18 mouse cellular contexts compared by ENCODE assay signal in the genomic region with DNA sequence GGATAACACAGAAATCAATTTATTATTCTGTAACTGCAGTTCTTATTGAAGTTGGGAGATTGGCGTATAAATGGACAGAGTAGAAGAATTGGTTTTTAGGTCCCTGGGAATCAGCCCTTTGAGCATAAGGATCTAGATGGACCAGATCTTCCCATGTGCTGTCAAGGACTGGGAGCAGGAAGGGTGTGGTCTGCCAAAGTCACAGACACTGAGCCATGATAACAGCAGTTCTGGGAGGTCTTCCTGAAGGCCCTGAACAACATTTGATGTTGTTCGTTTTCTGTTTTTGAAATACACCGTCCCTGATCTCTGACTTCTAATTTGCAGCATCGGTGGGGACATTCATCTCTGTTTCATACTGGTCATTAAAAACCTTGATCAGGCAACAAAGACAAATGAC.
DNase-seq lines count a peak whose midpoint lies in the region; ATAC-seq and TF ChIP-seq lines count a peak whose summit lies in the region.
"Had no signal": no experiment of that assay in that cellular context is flagged by ENCODE, and none has a peak within 500 bp of the region (broad histone marks: within the 10 kb centered on the region; RNA-seq: fewer than 3 reads in every experiment).

No protein-coding gene starts in this region.

- H3K27ac ChIP-seq in intestine, embryonic 15.5 days, result no peak overlapping the region
- no peak overlapping the region for H3K27ac ChIP-seq in intestine, postnatal 0 days (ENCODE audit: low read depth, low read length)
- H3K27ac ChIP-seq in liver, embryonic 16.5 days (ENCODE audit: low read length), result peak overlapping the region; percentile 68
- H3K27ac ChIP-seq: kidney, postnatal 0 days; layer of hippocampus, adult 2 months; left cerebral cortex, adult 2 months; limb, embryonic 13.5 days had no signal

- no peak overlapping the region for H3K9ac ChIP-seq in intestine, embryonic 15.5 days
- H3K9ac ChIP-seq in intestine, postnatal 0 days (ENCODE audit: low read depth, low read length), result no peak overlapping the region
- 0 out of 2 replicates have a peak overlapping the region, but pooled peaks have one; percentile 17 for H3K9ac ChIP-seq in liver, embryonic 16.5 days (ENCODE audit: low read depth, low read length)
- H3K9ac ChIP-seq: limb, embryonic 13.5 days had no signal

- H3K4me1 ChIP-seq in intestine, embryonic 15.5 days (replicated peaks), result no peaks in the 10 kb centered on the region
- no peaks in the 10 kb centered on the region for H3K4me1 ChIP-seq in intestine, postnatal 0 days (replicated peaks; ENCODE audit: control insufficient read depth, insufficient read depth, low read length)
- peaks cover 38% of the 10 kb centered on the region for H3K4me1 ChIP-seq in erythroblast, embryonic 14.5 days (ENCODE audit: control insufficient read depth)
- H3K4me1 ChIP-seq in liver, embryonic 16.5 days (ENCODE audit: control insufficient read depth, low read depth, low read length), result peaks cover 17% of the 10 kb centered on the region

- no peaks in the 10 kb centered on the region for H3K9me3 ChIP-seq in intestine, embryonic 15.5 days
- H3K9me3 ChIP-seq in intestine, postnatal 0 days (ENCODE audit: control insufficient read depth), result no peaks in the 10 kb centered on the region
- H3K9me3 ChIP-seq in erythroblast, embryonic 14.5 days (ENCODE audit: control insufficient read depth, low read length), result no peaks in the 10 kb centered on the region
- no peaks in the 10 kb centered on the region for H3K9me3 ChIP-seq in liver, embryonic 16.5 days (replicated peaks; ENCODE audit: control insufficient read depth, low read length)
- H3K9me3 ChIP-seq: limb, embryonic 13.5 days had no signal

- no peak overlapping the region for H3K4me3 ChIP-seq in intestine, embryonic 15.5 days (replicated peaks)
- H3K4me3 ChIP-seq in intestine, postnatal 0 days (ENCODE audit: low read depth, low read length), result no peak overlapping the region
- peak overlapping the region; percentile 24 for H3K4me3 ChIP-seq in erythroblast, embryonic 14.5 days (replicated peaks)
- H3K4me3 ChIP-seq in liver, embryonic 16.5 days (ENCODE audit: low read depth, low read length), result no peak overlapping the region
- H3K4me3 ChIP-seq: layer of hippocampus, adult 2 months; left cerebral cortex, adult 2 months; limb, embryonic 13.5 days; myocyte had no signal

- no peak for TF ChIP-seq CTCF in intestine, postnatal 0 days (IDR thresholded peaks at IDR 0.05; ENCODE audit: low read depth)

- 86% methylated on average over 4 of the region's 4 CpGs for WGBS in intestine, embryonic 15.5 days
- WGBS in intestine, postnatal 0 days, result 92% methylated on average over 4 of the region's 4 CpGs
- WGBS in liver, embryonic 16.5 days (ENCODE audit: insufficient replicate concordance), result 22% methylated on average over 4 of the region's 4 CpGs

- peak; percentile 36; the same call in 1 of the 2 replicates for ATAC-seq in intestine, embryonic 15.5 days
- ATAC-seq in intestine, postnatal 0 days, result no peak
- ATAC-seq in liver, embryonic 16.5 days (ENCODE audit: low read depth), result peak; percentile 99
- ATAC-seq: forebrain, embryonic 16.5 days had no signal

- H3K36me3 ChIP-seq in intestine, embryonic 15.5 days, result no peaks in the 10 kb centered on the region
- no peaks in the 10 kb centered on the region for H3K36me3 ChIP-seq in intestine, postnatal 0 days (ENCODE audit: control insufficient read depth, insufficient read depth)
- H3K36me3 ChIP-seq in erythroblast, embryonic 14.5 days (ENCODE audit: control insufficient read depth), result no peaks in the 10 kb centered on the region
- no peaks in the 10 kb centered on the region for H3K36me3 ChIP-seq in liver, embryonic 16.5 days (ENCODE audit: control insufficient read depth, insufficient read depth)
- H3K36me3 ChIP-seq: limb, embryonic 13.5 days had no signal

- H3K27me3 ChIP-seq in intestine, embryonic 15.5 days (replicated peaks), result no peaks in the 10 kb centered on the region
- no peaks in the 10 kb centered on the region for H3K27me3 ChIP-seq in intestine, postnatal 0 days (replicated peaks; ENCODE audit: control insufficient read depth, insufficient read depth, low read length)
- no peaks in the 10 kb centered on the region for H3K27me3 ChIP-seq in erythroblast, embryonic 14.5 days (ENCODE audit: control insufficient read depth)
- no peaks in the 10 kb centered on the region for H3K27me3 ChIP-seq in liver, embryonic 16.5 days (ENCODE audit: control insufficient read depth, insufficient read depth, low read depth, low read length)
- H3K27me3 ChIP-seq: limb, embryonic 13.5 days had no signal

- DNase-seq in MEL-GATA-1-ER (ENCODE audit: extremely low read depth, low read depth), result peak; percentile 72
- DNase-seq in thymus, adult 18-20 months, result no peak
- no peak for DNase-seq in retina, postnatal 1 day
- no peak for DNase-seq in thymus, postnatal 4 days
- DNase-seq: cerebellum, adult 11-12 months; lung, postnatal 10 days; thymus, adult 2 months had no signal

- no peak overlapping the region for H3K4me2 ChIP-seq in intestine, embryonic 15.5 days (replicated peaks)
- no peak overlapping the region for H3K4me2 ChIP-seq in intestine, postnatal 0 days (replicated peaks; ENCODE audit: low read depth)
- H3K4me2 ChIP-seq in liver, embryonic 16.5 days (ENCODE audit: low read depth, low read length), result peak overlapping the region; percentile 46
- H3K4me2 ChIP-seq: limb, embryonic 13.5 days; midbrain, embryonic 11.5 days had no signal
